Mouse (Mus musculus): ENCODE measurements around the gene Snap29. TPM values are rescaled to one million over a fixed set of nuclear protein-coding genes. Genes with fewer than 3 reads are reported as not detected.

Gene Snap29
- polyA plus RNA-seq (2016; fragmentation: Nextera tagmentation; extraction: Ambion mirVana), result 12.9 and 13.0 TPM in 2 replicates

DNA sequence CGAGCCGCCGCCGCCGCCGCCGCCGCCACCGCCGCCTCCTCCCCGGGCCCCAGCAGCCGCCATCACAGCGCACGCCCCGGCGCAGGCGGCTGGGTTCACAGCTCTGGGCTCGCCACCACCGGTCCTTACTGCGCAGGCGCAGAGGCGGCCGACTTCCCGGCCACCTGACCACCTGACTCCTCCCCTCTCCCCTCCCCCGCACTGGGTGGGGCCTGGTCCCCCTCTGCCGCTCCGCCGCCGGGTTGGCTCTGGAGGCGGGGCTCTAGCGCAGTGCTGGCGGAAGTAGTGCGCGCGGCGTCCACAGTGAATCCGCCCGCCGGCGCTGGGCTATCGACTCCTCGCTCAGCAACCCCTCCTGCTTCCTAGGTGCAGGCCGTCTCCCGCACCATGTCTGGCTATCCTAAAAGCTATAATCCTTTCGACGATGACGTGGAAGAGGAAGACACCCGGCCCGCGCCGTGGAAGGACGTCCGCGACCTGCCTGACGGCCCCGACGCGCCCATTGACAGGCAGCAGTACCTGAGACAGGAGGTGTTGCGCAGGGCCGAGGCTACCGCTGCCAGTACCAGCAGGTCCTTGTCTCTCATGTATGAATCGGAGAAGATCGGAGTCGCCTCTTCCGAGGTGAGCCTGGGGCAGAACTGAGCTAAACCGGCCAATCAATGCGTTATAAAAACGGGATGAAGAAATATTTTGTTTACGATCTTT, at the start of gene Snap29, which contains the start of gene Pi4ka:
Snap29 (plus strand) TSS at position 251 of the 708 bp plus-strand sequence.
Pi4ka (minus strand) TSS at position 579 of the 708 bp plus-strand sequence.
- Histone ChIP-seq H3K4me3 (peak within 1 kb of the TSS; percentile 81), H3K4me1 (peaks cover 21% of the 10 kb centered on the region), H3K9ac (peak within 1 kb of the TSS; percentile 75), H3K4me2 (replicated peaks) (peak within 1 kb of the TSS; percentile 76), H3K36me3 (no peaks in the 10 kb centered on the region), H3K27ac (peak within 1 kb of the TSS; percentile 77), H3K27me3 (no peaks in the 10 kb centered on the region), H3K9me3 (no peaks in the 10 kb centered on the region)
- peak; percentile 96 for ATAC-seq (ENCODE audit: insufficient number of reproducible peaks, insufficient read depth, low FRiP score, low TSS enrichment)
- WGBS, result 1% methylated on average over 69 of the region's 69 CpGs

DNA sequence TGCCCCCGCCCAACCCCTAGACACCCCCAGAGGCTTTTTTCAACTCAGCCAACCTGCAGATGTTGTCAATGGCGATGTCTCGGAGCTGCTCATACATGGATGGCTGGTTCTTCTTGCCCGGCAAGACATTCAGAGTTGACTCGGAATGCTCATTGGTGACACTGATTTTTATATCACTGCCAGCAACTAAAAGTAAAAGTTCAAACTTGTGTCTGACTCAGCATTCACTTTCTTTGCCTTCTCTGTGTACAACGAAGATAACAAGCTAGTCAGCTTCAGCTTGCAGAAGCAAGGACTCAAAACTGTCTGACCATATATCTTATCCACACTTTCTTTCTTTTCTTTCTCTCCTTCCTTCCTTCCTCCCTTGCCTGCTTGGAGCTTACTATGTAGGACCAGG, 49.8 kb upstream of the Snap29 start:
- Histone ChIP-seq H3K27ac (no peak overlapping the region), H3K4me2 (replicated peaks) (no peak overlapping the region), H3K4me3 (no peak overlapping the region), H3K36me3 (peaks cover 56% of the 10 kb centered on the region), H3K9me3 (no peaks in the 10 kb centered on the region), H3K27me3 (no peaks in the 10 kb centered on the region), H3K4me1 (no peaks in the 10 kb centered on the region), H3K9ac (no peak overlapping the region)
- WGBS, result 92% methylated on average over 6 of the region's 6 CpGs
- no peak for ATAC-seq (ENCODE audit: insufficient number of reproducible peaks, insufficient read depth, low FRiP score, low TSS enrichment)

DNA sequence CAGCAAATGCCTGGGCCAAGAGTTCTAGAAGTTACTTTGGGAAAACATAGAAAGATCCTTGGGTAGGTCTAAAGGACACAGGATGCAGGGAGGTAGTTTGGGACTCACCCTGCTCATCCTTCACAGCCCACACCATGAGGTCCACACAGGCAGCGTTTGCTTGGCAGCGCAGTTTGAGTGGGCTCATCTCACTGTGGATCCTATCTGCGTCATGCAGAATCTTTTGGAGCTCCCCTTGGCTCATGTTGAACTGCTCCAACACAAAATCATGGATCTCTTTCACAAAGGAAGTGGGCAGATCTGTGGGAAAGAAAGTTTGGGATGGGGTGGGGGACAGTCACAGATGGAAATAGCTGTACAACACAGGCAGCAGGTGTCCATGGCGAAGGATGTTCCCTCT, 47.0 kb upstream of the Snap29 start:
- H3K4me3 ChIP-seq, result no peak overlapping the region
- no peaks in the 10 kb centered on the region for H3K9me3 ChIP-seq
- no peak overlapping the region for H3K4me2 ChIP-seq (replicated peaks)
- H3K27ac ChIP-seq, result no peak overlapping the region
- H3K9ac ChIP-seq, result no peak overlapping the region
- ATAC-seq (ENCODE audit: insufficient number of reproducible peaks, insufficient read depth, low FRiP score, low TSS enrichment), result no peak
- H3K27me3 ChIP-seq, result no peaks in the 10 kb centered on the region
- WGBS, result 87% methylated on average over 4 of the region's 4 CpGs
- H3K4me1 ChIP-seq, result no peaks in the 10 kb centered on the region
- peaks cover 48% of the 10 kb centered on the region for H3K36me3 ChIP-seq

DNA sequence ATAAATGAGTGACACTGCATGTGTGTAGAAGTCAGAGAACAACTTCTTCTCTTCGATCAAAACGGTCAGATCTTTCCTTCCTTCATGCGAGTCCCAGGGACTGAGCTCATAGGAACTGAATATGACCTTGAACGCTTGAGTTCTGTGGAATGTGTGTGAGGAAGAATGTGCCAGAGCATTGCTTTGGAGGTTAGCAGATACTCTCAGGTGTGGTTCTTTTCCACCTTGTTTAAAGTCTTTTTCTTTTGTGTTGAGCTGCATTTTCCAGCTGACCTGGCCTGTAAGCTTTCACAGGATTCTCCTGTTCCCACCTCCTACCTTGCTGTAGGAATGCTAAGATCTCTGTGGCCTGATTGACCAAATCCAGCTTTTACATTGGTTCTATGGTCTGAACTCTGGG, 23.5 kb upstream of the Snap29 start:
- H3K4me2 ChIP-seq (replicated peaks), result no peak overlapping the region
- 91% methylated on average over 4 of the region's 4 CpGs for WGBS
- no peak for ATAC-seq (ENCODE audit: insufficient number of reproducible peaks, insufficient read depth, low FRiP score, low TSS enrichment)
- no peak overlapping the region for H3K4me3 ChIP-seq
- H3K27ac ChIP-seq, result no peak overlapping the region
- H3K4me1 ChIP-seq, result no peaks in the 10 kb centered on the region
- peaks cover 16% of the 10 kb centered on the region; the same call in 1 of the 2 replicates for H3K36me3 ChIP-seq
- no peaks in the 10 kb centered on the region for H3K27me3 ChIP-seq
- H3K9ac ChIP-seq, result no peak overlapping the region
- H3K9me3 ChIP-seq, result no peaks in the 10 kb centered on the region

DNA sequence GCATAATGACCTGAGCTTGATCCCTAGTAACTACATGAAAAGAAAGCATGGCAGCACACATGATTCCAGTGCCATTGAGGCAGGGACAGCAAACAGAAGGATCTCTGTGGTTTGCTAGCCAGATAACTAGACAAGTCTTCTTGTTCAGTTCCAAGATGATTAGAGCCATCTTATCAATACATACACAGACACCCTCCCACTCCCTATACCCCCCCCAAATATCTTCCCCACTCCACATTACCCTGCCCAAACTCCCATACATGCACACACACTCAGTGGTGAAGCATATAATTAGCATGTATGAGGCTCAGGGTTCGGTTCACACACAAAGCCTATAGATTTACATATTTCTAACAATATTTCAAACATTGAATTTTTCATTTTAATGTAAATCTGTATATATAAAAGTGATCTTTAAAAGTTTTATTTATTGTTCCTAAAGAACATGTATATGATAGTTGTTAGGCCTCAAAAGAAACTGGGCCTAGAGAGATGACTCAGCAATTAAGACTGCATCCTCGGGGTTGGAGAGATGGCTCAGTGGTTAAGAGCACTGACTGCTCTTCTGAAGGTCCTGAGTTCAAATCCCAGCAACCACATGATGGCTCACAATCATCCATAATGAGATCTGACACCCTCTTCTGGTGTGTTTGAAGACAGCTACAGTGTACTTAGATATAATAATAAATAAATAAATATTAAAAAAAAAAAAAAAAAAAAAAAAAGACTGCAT, 22.0 kb upstream of the Snap29 start:
- Histone ChIP-seq H3K4me3 (no peak overlapping the region), H3K27me3 (no peaks in the 10 kb centered on the region), H3K27ac (no peak overlapping the region), H3K4me2 (replicated peaks) (no peak overlapping the region), H3K4me1 (no peaks in the 10 kb centered on the region), H3K9me3 (no peaks in the 10 kb centered on the region), H3K9ac (no peak overlapping the region), H3K36me3 (peaks cover 13% of the 10 kb centered on the region; the same call in 1 of the 2 replicates)
- ATAC-seq (ENCODE audit: insufficient number of reproducible peaks, insufficient read depth, low FRiP score, low TSS enrichment), result no peak
- WGBS, result 88% methylated on average over 2 of the region's 2 CpGs

DNA sequence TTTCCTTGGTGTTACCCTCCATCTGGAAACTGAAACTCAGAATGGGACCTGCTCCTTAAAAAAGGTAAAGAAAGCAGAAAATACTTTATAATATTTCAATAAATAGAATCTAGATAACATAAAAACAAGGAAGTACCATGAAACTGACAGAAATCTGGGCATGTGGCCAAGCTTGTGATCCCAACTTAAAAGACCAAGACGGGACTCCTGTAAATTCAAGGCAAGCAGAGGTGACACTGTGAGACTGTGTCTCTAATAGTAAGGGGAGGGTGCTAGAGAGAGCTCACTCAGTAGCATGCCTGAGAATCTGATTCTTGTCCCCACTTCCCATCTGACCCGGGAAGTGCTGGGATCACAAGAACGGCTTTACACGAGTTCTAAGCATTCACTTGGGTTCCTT, 13.0 kb upstream of the Snap29 start:
- H3K27me3 ChIP-seq, result no peaks in the 10 kb centered on the region
- no peak overlapping the region for H3K4me2 ChIP-seq (replicated peaks)
- WGBS, result 85% methylated on average over 4 of the region's 4 CpGs
- no peak for ATAC-seq (ENCODE audit: insufficient number of reproducible peaks, insufficient read depth, low FRiP score, low TSS enrichment)
- H3K4me1 ChIP-seq, result no peaks in the 10 kb centered on the region
- no peaks in the 10 kb centered on the region for H3K36me3 ChIP-seq
- H3K9me3 ChIP-seq, result no peaks in the 10 kb centered on the region
- H3K9ac ChIP-seq, result no peak overlapping the region
- H3K27ac ChIP-seq, result no peak overlapping the region
- H3K4me3 ChIP-seq, result no peak overlapping the region

DNA sequence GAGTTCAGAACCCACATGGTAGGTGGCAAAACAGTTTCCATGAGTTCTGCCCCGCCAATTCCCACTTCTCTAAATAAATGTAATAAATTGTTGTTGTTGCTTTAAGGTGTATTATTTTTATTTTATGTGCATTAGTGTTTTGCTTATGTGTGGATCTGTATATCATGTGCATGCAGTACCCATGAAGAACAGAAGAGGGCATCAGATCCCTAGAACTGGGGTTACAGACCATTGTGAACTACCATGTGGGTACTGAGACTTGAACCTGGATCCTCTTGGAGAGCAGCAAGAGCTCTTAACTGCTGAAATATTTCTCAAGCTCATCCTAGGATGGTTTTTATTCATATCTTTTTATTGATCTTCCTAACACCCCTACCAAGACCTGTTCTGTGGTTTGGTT, 2.9 kb upstream of the Snap29 start:
- H3K4me2 ChIP-seq (replicated peaks), result no peak overlapping the region
- 64% methylated on average over 1 of the region's 1 CpGs for WGBS
- H3K9me3 ChIP-seq, result no peaks in the 10 kb centered on the region
- H3K36me3 ChIP-seq, result no peaks in the 10 kb centered on the region
- no peak overlapping the region for H3K27ac ChIP-seq
- no peak for ATAC-seq (ENCODE audit: insufficient number of reproducible peaks, insufficient read depth, low FRiP score, low TSS enrichment)
- no peak overlapping the region for H3K9ac ChIP-seq
- peaks cover 21% of the 10 kb centered on the region for H3K4me1 ChIP-seq
- no peak overlapping the region for H3K4me3 ChIP-seq
- H3K27me3 ChIP-seq, result no peaks in the 10 kb centered on the region

DNA sequence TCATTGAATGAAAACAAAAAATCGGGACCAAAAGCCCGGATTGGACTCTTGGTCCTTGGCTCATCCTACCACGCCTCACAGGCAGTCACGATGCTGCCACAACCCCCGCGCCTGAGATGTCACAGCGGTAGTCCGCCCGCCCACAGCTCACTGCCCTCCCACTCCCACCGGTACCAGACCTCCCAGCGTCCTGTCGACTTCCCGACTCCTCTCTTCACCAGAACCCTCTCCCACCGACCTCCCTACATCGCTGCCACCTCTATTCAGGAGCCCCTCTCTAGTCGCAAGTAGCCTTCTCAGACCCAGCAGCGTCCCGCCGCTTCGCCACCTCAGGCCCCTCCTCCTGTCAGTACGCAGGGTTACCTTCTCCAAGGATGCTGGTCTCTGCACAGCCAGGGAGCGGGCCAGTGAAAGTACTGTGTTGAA, 502 bp upstream of the Snap29 start:
- H3K9me3 ChIP-seq, result no peaks in the 10 kb centered on the region
- no peaks in the 10 kb centered on the region for H3K27me3 ChIP-seq
- ATAC-seq (ENCODE audit: insufficient number of reproducible peaks, insufficient read depth, low FRiP score, low TSS enrichment), result peak; percentile 85
- peak overlapping the region; percentile 81 for H3K4me3 ChIP-seq
- peak overlapping the region; percentile 77 for H3K27ac ChIP-seq
- peak overlapping the region; percentile 75 for H3K9ac ChIP-seq
- WGBS, result under 1% methylated on average over 22 of the region's 22 CpGs
- H3K4me1 ChIP-seq, result peaks cover 21% of the 10 kb centered on the region
- peak overlapping the region; percentile 76 for H3K4me2 ChIP-seq (replicated peaks)
- no peaks in the 10 kb centered on the region for H3K36me3 ChIP-seq

DNA sequence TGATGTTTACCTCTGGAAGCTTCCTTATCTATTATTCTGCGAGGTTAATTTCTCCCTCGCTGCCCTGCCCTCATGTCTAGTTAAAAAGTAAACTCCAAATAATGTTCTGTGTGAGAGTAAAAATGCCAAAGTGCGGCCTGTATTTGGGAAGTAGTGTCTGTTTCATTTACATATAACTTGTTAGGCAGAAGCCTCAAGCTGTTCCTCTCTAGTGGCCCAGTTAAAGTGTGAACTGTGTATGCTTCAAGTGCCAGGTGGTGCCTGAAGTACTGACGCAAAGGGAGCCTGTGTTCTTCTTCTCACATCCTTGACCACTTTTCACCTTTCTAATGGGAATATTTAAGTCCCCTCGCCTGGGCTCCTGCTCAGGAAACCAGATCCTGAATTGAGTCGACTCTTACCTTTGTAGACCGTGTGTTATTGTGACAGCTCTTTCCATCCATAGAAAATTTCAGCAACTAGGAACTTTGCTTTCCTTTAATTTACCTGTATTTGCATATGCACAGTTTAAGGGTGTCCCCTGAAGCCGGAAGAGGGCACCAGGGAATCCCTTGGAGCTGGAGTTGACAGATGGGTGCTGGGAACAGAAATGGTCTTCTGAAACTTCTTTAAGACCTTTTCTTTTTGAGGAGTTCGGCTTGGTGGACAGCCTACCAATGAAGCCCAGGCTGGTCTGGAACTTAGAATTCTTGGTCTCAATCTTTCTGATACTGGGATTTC, 886 bp downstream of the Snap29 start:
- Histone ChIP-seq H3K27me3 (no peaks in the 10 kb centered on the region), H3K36me3 (no peaks in the 10 kb centered on the region), H3K4me3 (peak overlapping the region; percentile 81), H3K9ac (peak overlapping the region; percentile 75), H3K4me2 (replicated peaks) (peak overlapping the region; percentile 76), H3K27ac (no peak overlapping the region), H3K9me3 (no peaks in the 10 kb centered on the region), H3K4me1 (peaks cover 21% of the 10 kb centered on the region)
- no peak for ATAC-seq (ENCODE audit: insufficient number of reproducible peaks, insufficient read depth, low FRiP score, low TSS enrichment)
- WGBS, result 39% methylated on average over 9 of the region's 9 CpGs

DNA sequence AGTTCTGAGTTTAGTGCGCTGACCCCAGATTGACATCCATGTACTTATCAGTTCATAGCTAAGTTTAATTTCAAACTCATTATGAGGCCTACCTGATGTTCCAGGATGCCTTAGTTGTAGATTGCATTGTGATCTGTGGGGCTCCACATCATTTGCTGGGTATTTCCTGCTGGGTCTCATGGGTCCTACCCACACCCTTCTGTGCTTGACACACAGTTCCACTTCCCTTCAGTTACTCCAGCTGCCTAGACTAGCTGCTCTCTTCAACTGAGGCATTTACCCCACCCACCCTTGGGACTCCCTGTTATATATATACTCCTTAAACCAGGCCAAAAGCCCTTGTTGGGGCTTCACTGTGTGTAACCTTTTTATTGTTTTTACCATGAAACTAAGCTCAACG, 3.3 kb downstream of the Snap29 start:
- H3K4me1 ChIP-seq, result peaks cover 21% of the 10 kb centered on the region
- H3K27me3 ChIP-seq, result no peaks in the 10 kb centered on the region
- no peak overlapping the region for H3K9ac ChIP-seq
- no peak overlapping the region for H3K4me3 ChIP-seq
- 87% methylated on average over 2 of the region's 2 CpGs for WGBS
- no peaks in the 10 kb centered on the region for H3K9me3 ChIP-seq
- no peak overlapping the region for H3K4me2 ChIP-seq (replicated peaks)
- no peaks in the 10 kb centered on the region for H3K36me3 ChIP-seq
- no peak overlapping the region for H3K27ac ChIP-seq
- ATAC-seq (ENCODE audit: insufficient number of reproducible peaks, insufficient read depth, low FRiP score, low TSS enrichment), result no peak

DNA sequence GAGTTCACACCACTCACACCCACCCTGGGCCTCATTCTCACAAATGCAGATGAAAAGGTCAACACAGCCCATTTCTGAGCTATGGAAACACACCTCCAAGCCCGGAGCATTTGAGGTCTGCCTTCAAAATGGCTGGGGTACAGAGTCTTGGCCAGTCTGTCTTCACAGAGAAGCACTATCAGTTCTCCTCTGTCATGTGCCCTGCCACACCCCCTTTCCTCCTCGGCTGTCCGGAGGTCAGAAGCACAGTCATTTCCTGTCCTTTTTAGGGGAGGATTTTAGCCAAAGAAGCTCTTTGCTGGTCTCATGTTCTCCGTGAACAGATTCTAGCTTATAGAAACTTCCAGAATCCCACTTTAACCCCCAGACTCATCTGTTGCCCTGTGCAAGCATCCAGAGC, 4.4 kb downstream of the Snap29 start:
- WGBS, result 51% methylated on average over 4 of the region's 4 CpGs
- H3K27me3 ChIP-seq, result no peaks in the 10 kb centered on the region
- no peak overlapping the region for H3K27ac ChIP-seq
- H3K4me2 ChIP-seq (replicated peaks), result no peak overlapping the region
- no peaks in the 10 kb centered on the region for H3K36me3 ChIP-seq
- peaks cover 11% of the 10 kb centered on the region for H3K4me1 ChIP-seq
- H3K9ac ChIP-seq, result no peak overlapping the region
- H3K9me3 ChIP-seq, result no peaks in the 10 kb centered on the region
- no peak overlapping the region for H3K4me3 ChIP-seq
- no peak for ATAC-seq (ENCODE audit: insufficient number of reproducible peaks, insufficient read depth, low FRiP score, low TSS enrichment)

Measured in embryonic facial prominence, embryonic 12.5 days (tissue).